Mouse (Mus musculus) midbrain, embryonic 14.5 days (tissue): ENCODE data around the gene Nol8. TPM values are rescaled to one million over a fixed set of nuclear protein-coding genes. Genes with fewer than 3 reads are reported as not detected.

Experiments
- ATAC-seq: fragments of 200-750 bp; cut with Nextera tagmentation; 2 replicates; pipeline ENCODE4 v1.8.0; 2017; ENCODE audit warnings: moderate number of reproducible peaks, moderate library complexity; ENCODE audit not compliant: low FRiP score, low TSS enrichment
- DNase-seq: peaks from one replicate; pipeline ENCODE4 v3.0.0-alpha.2; 2015
- H3K27ac ChIP-seq: fragments of 300-500 bp; sonication (generic); replicated peaks from 2 replicates; pipeline ENCODE4 v1.5.1; 2014; ENCODE audit warnings: mild to moderate bottlenecking, low read depth, low read length, moderate library complexity
- H3K27me3 ChIP-seq: fragments of 300-500 bp; sonication (generic); 2 replicates; pipeline ENCODE4 v1.6.1; 2014; ENCODE audit warnings: low read length, control low read depth, mixed read lengths; ENCODE audit not compliant: control insufficient read depth, insufficient read depth
- H3K36me3 ChIP-seq: fragments of 300-500 bp; sonication (generic); 2 replicates; pipeline ENCODE4 v1.6.1; 2014; ENCODE audit warnings: low read length, control low read depth; ENCODE audit not compliant: control insufficient read depth, insufficient read depth
- H3K4me1 ChIP-seq: fragments of 300-500 bp; sonication (generic); 2 replicates; pipeline ENCODE4 v1.6.1; 2014; ENCODE audit warnings: mild to moderate bottlenecking, antibody characterized with exemption, low read length, control low read depth; ENCODE audit not compliant: control insufficient read depth, insufficient read depth
- H3K4me2 ChIP-seq: fragments of 300-500 bp; sonication (generic); 2 replicates; pipeline ENCODE4 v1.6.1; 2014; ENCODE audit warnings: mild to moderate bottlenecking, low read length, moderate library complexity
- H3K4me3 ChIP-seq: fragments of 300-500 bp; sonication (generic); replicated peaks from 2 replicates; pipeline ENCODE4 v1.5.1; 2014; ENCODE audit warnings: low read depth, low read length
- H3K9ac ChIP-seq: fragments of 300-500 bp; sonication (generic); replicated peaks from 2 replicates; pipeline ENCODE4 v1.6.1; 2014; ENCODE audit warnings: mild to moderate bottlenecking, low read length, moderate library complexity
- H3K9me3 ChIP-seq: fragments of 300-500 bp; sonication (generic); 2 replicates; pipeline ENCODE4 v1.6.1; 2016; ENCODE audit warnings: low read length, control low read depth, mixed read lengths; ENCODE audit not compliant: control insufficient read depth
- WGBS: fragments of 180-500 bp; shearing (Covaris S2); extraction: QIAGEN DNeasy Blood & Tissue Kit; methylation state at CpG from one replicate; pipeline ENCODE4 v1.1.7; 2014; 5-methylcytosine and 5-hydroxymethylcytosine counted together
- polyA plus RNA-seq: library from polyadenylated mRNA; unstranded; fragments of >200 nt; fragmentation: Nextera tagmentation; extraction: Ambion mirVana; gene quantifications from 2 replicates; pipeline ENCODE4 v1.2.1, GENCODE M21; 2014

Gene Nol8
- 18.0 and 22.4 TPM in 2 replicates for polyA plus RNA-seq

DNA sequence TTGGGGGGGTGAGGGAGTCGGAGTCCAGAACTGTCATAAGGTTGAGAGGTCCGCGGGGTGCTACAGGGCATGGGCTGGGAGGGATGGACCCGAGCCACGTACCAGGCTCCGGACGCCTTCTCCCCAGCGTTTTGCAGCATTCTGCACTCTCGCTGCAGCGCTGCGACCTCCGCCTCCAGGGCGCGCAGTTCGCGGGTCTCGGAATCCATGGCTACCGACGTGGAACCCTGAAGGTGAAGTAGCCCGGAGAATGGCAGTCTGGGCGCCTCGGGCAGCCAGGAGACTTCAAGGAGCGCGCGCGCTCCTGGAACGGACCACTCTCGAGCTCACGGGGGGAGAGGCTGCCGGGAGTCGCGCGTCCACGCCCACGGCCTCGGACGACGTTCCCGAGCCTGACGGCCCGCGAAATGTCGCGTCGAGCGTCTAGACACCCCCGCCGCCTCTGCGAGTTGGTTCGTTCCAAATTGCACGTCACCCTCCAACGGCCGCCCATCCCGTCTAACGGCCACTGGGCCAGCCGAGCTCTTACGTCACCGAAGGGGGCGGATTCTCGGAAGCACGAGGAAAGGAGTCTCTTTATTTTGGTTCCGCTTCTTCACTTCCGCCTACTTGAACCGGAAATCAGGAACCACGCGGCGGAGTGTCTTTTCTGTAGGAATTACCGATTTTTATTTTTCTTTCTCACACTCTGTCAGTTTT, at the start of gene Nol8, which contains the start of gene Cenpp:
TSS of gene Nol8 (plus strand) at position 598 of the 699 bp plus-strand sequence.
TSS of gene Cenpp (minus strand) at position 305 of the 699 bp plus-strand sequence.
- H3K4me3 ChIP-seq = peak within 1 kb of the TSS; percentile 56
- under 1% methylated on average over 68 of the region's 68 CpGs for WGBS
- no peaks in the 10 kb centered on the region for H3K27me3 ChIP-seq
- H3K27ac ChIP-seq = no peak within 1 kb of the TSS
- H3K4me2 ChIP-seq = peak within 1 kb of the TSS; percentile 77
- peaks cover 12% of the 10 kb centered on the region; the same call in 1 of the 2 replicates for H3K4me1 ChIP-seq
- no peaks in the 10 kb centered on the region for H3K9me3 ChIP-seq
- peak; percentile 99 for ATAC-seq
- peak; percentile 100 for DNase-seq
- H3K36me3 ChIP-seq = peaks cover 15% of the 10 kb centered on the region
- H3K9ac ChIP-seq = peak within 1 kb of the TSS; percentile 47

DNA sequence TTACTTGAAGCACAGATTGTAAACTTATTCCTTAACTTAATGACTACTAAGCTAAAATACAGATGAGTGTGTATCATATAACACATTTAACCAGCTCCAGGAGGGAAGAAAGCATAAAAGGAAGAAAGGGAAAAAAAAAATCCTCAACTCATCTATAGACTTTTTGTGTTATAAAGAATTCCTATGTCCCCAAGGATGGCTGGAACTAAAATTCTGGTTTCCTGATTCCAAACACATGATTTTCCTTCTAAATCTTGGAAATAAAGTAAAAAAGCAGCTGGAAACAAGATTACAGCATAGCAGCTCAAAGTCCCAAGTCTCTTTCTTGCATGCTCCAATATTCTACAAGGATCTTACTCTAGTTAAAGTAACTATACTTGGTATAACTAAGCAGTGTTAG, 49.3 kb upstream of the Nol8 start:
- no peak overlapping the region for H3K4me2 ChIP-seq
- no peak overlapping the region for H3K4me3 ChIP-seq
- no peaks in the 10 kb centered on the region for H3K36me3 ChIP-seq
- DNase-seq = no peak
- H3K9ac ChIP-seq = no peak overlapping the region
- H3K4me1 ChIP-seq = no peaks in the 10 kb centered on the region
- no peaks in the 10 kb centered on the region for H3K27me3 ChIP-seq
- ATAC-seq = no peak
- no peaks in the 10 kb centered on the region for H3K9me3 ChIP-seq
- H3K27ac ChIP-seq = no peak overlapping the region

DNA sequence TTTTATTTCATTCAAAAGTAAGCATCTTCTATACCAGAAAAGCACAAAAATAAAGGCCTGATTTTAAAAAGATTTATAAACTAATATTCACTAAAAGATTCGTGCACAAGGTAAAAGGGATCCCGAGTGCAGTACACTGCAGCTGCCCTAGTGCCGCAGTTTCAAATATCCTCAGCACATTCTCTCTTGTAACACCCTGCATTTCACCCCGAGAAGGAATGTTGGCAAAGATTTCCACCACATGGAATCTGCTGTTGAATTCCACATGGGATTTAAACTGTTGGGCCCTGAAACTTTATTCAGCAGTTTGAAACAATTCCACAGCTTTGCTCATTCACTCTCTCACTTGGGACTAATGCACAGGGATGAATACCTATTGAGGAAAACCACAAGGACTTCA, 45.2 kb upstream of the Nol8 start, which contains the start of gene Ogn:
TSS of gene Ogn (plus strand) at position 333 of the 400 bp plus-strand sequence.
- Histone ChIP-seq H3K9me3 (no peaks in the 10 kb centered on the region), H3K36me3 (no peaks in the 10 kb centered on the region), H3K4me2 (no peak within 1 kb of the TSS), H3K4me1 (no peaks in the 10 kb centered on the region), H3K27me3 (no peaks in the 10 kb centered on the region), H3K27ac (no peak within 1 kb of the TSS), H3K4me3 (no peak within 1 kb of the TSS), H3K9ac (no peak within 1 kb of the TSS)
- 78% methylated on average over 4 of the region's 4 CpGs for WGBS
- ATAC-seq (no peak), DNase-seq (peak; percentile 24)

DNA sequence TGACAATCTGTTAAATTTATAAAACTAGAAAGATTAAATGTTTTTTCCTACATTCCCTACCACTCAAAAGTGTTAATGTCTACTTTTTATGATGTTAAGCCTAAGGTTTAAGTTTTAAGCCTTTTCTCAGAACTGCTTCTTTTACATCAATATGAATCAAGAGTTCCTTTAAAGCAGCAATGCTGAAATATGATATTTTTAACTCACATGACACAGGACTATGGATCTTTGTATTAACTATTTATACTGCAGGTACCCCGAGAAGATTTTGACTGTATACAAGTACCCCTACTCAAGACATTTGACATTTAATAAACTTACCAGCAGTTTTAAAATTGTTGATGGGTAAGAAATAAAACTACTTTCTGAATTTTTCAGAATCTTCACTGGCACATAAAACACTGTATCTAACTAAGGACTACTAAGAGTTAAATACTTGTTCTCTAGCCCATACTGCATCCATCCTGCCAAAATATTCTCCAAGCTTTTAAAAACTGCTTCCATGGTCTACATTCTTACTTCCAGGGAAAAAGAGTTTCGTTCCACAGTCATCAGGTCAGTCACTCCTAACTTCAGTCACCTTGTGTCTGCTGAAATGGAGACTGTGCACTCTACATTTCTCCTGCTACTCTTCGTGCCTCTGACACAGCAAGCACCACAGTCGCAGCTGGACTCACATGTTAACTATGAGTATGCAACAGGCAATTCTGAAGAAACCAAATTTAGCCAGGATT, 44.1 kb upstream of the Nol8 start:
- Histone ChIP-seq H3K9me3 (no peaks in the 10 kb centered on the region), H3K36me3 (no peaks in the 10 kb centered on the region), H3K27ac (no peak overlapping the region), H3K9ac (no peak overlapping the region), H3K4me3 (no peak overlapping the region), H3K4me2 (no peak overlapping the region), H3K27me3 (no peaks in the 10 kb centered on the region), H3K4me1 (no peaks in the 10 kb centered on the region)
- 86% methylated on average over 4 of the region's 4 CpGs for WGBS
- ATAC-seq (no peak), DNase-seq (no peak)

DNA sequence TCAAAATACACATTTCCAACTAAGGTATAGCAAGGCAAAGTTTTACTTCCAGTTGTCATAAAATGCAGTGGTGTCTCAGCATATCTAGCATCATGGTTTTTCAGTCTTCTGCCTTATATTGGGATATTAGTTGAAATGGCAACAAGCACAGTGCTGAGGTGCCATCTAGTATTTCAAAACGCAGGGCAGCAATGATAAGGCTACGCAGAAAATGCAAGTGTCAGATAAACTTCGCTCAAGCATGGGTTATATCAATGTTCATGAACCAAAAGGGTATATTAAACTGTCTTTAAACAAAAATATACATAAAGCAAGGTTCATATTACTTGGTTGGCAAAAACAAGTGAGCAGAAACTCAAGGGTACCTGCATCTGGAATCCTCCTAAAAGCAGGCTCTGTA, 35.9 kb upstream of the Nol8 start:
- H3K4me2 ChIP-seq = no peak overlapping the region
- no peak for ATAC-seq
- 97% methylated on average over 3 of the region's 3 CpGs for WGBS
- no peaks in the 10 kb centered on the region for H3K4me1 ChIP-seq
- no peak overlapping the region for H3K27ac ChIP-seq
- no peak overlapping the region for H3K4me3 ChIP-seq
- H3K36me3 ChIP-seq = no peaks in the 10 kb centered on the region
- no peak for DNase-seq
- H3K27me3 ChIP-seq = no peaks in the 10 kb centered on the region
- no peaks in the 10 kb centered on the region for H3K9me3 ChIP-seq
- H3K9ac ChIP-seq = no peak overlapping the region

DNA sequence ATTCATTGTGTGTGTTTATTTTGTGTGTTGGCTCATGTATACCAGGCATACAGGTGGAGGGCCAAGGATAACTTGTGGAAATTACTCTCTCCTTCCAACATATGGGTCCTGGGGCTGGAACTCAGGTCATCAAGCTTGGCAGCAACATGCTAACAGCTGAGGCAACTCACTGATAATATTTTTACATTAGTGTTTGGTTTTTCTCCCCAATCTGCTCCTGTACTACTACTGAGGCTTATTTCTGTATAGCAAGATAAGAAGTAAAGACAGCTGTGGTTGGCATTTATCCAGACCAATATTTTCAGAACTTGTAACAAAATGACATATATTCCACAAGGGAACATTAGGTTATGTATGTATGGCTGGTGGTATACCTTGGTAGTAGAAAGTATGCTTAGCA, 34.5 kb upstream of the Nol8 start:
- Histone ChIP-seq H3K4me2 (no peak overlapping the region), H3K4me1 (no peaks in the 10 kb centered on the region), H3K27ac (no peak overlapping the region), H3K27me3 (no peaks in the 10 kb centered on the region), H3K9ac (no peak overlapping the region), H3K36me3 (no peaks in the 10 kb centered on the region), H3K4me3 (no peak overlapping the region), H3K9me3 (no peaks in the 10 kb centered on the region)
- ATAC-seq (no peak), DNase-seq (no peak)

DNA sequence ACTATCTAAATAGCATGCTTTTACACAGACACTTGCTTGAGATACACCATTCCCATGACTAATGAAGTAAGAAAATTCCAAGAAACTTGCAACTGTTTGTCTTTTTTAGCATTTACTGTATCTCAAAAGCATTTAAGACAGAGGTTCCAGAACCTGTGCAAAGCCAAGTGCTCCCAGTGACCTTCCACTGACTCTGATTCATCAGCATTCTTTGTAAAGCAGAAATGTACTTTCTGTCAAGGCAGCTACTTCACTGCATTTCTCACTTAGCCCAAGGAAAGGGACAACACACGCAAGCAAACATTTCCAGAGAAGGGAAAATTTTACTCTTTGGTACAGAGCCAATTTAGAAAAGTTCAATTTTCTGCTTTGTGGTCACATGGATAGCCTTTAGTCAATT, 29.7 kb upstream of the Nol8 start:
- no peak overlapping the region for H3K9ac ChIP-seq

DNA sequence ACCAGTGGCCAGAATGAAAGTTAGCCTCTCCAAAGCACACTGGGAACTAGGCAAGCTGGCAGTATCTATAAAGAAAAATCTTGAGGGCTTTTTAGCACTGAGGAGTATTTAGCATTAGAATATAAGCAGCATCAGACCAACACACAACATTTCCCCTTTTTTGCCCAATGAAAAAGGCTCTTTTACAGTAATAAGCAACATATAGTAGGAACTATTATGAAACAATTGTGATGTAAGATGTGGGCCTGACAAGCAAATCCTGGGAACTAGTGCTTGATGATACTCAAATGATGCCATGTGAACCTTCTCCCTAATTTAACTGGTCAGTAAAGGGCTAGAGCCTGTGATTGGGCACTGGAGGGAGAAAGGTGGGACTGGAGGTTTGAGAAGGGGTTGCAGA, 24.7 kb upstream of the Nol8 start:
- no peaks in the 10 kb centered on the region for H3K27me3 ChIP-seq
- H3K4me1 ChIP-seq = no peaks in the 10 kb centered on the region
- no peak overlapping the region for H3K9ac ChIP-seq
- H3K4me2 ChIP-seq = no peak overlapping the region
- no peak for DNase-seq
- H3K9me3 ChIP-seq = no peaks in the 10 kb centered on the region
- no peaks in the 10 kb centered on the region for H3K36me3 ChIP-seq
- H3K27ac ChIP-seq = no peak overlapping the region
- no peak overlapping the region for H3K4me3 ChIP-seq
- no peak for ATAC-seq

More for the DNA sequence above, 29.7 kb upstream of the Nol8 start:
- DNase-seq (no peak), ATAC-seq (no peak)
- no peaks in the 10 kb centered on the region for H3K9me3 ChIP-seq
- no peak overlapping the region for H3K27ac ChIP-seq
- H3K4me1 ChIP-seq = no peaks in the 10 kb centered on the region
- H3K4me2 ChIP-seq = no peak overlapping the region
- WGBS = 91% methylated on average over 1 of the region's 1 CpGs
- H3K27me3 ChIP-seq = no peaks in the 10 kb centered on the region
- no peak overlapping the region for H3K4me3 ChIP-seq
- no peaks in the 10 kb centered on the region for H3K36me3 ChIP-seq

DNA sequence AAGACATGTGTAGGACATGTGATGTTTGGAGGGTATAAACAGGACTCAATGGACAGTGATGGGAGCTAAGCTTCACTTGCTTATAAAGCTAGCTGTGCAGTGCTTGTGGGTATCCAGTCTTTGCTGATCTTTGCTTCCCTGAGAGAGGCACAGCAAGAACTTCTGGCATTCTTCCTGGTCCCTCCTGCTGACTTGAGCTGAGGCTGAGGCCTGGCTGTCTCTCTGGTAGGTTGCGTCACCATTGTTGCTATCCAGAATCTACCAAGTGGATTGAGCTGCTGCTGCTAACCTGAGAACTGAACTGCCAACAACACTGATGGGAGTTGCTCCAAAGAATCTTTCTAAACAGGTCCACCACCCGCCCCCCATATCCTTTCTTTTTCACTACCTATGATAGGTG, 23.8 kb upstream of the Nol8 start:
- DNase-seq (no peak), ATAC-seq (no peak)
- Histone ChIP-seq H3K4me1 (no peaks in the 10 kb centered on the region), H3K9ac (no peak overlapping the region), H3K9me3 (no peaks in the 10 kb centered on the region), H3K4me3 (no peak overlapping the region), H3K27ac (no peak overlapping the region), H3K27me3 (no peaks in the 10 kb centered on the region), H3K4me2 (no peak overlapping the region), H3K36me3 (no peaks in the 10 kb centered on the region)
- WGBS = 80% methylated on average over 2 of the region's 2 CpGs
